Mouse (Mus musculus): Measurements from ENCODE around the gene Ngly1. TPM values are rescaled to one million over a fixed set of nuclear protein-coding genes. Genes with fewer than 3 reads are reported as not detected.

Gene Ngly1
- polyA plus RNA-seq, 1 experiment = 45.4 TPM

- H3K36me3 ChIP-seq (ENCODE audit: control insufficient read depth, insufficient read depth, low read length) = no peaks in the 10 kb centered on the region
- no peak overlapping the region for H3K27ac ChIP-seq (ENCODE audit: control insufficient read depth, insufficient read depth, low read length)
- TF ChIP-seq POLR2A (IDR thresholded peaks at IDR 0.05; ENCODE audit: control insufficient read depth, extremely low read depth, insufficient read depth, low read length, poor library complexity) = no peak
- TF ChIP-seq CTCF (IDR thresholded peaks at IDR 0.05; ENCODE audit: borderline replicate concordance, control insufficient read depth, extremely low read depth, insufficient read depth, low read length, poor library complexity) = no peak
- no peak for DNase-seq
- H3K4me3 ChIP-seq (ENCODE audit: control insufficient read depth, insufficient read depth, low read length) = no peak overlapping the region
- H3K27me3 ChIP-seq (ENCODE audit: control insufficient read depth, insufficient read depth, low read length) = no peaks in the 10 kb centered on the region
- 94% methylated on average over 2 of the region's 2 CpGs for WGBS
- H3K4me1 ChIP-seq (replicated peaks; ENCODE audit: control insufficient read depth, insufficient read depth, low read length) = no peaks in the 10 kb centered on the region
These were observed 19.7 kb upstream of the Ngly1 start for GRCm38 (mm10) chr14:16229395-16229794.

- Histone ChIP-seq H3K36me3 (ENCODE audit: control insufficient read depth, insufficient read depth, low read length) (no peaks in the 10 kb centered on the region), H3K4me3 (ENCODE audit: control insufficient read depth, insufficient read depth, low read length) (no peak overlapping the region), H3K27ac (ENCODE audit: control insufficient read depth, insufficient read depth, low read length) (no peak overlapping the region), H3K4me1 (replicated peaks; ENCODE audit: control insufficient read depth, insufficient read depth, low read length) (no peaks in the 10 kb centered on the region), H3K27me3 (ENCODE audit: control insufficient read depth, insufficient read depth, low read length) (no peaks in the 10 kb centered on the region)
- DNase-seq = no peak
- TF ChIP-seq POLR2A (IDR thresholded peaks at IDR 0.05; ENCODE audit: control insufficient read depth, extremely low read depth, insufficient read depth, low read length, poor library complexity) = no peak
These were observed 18.5 kb upstream of the Ngly1 start for GRCm38 (mm10) chr14:16230581-16230980.

- no peak for DNase-seq
- WGBS = 90% methylated on average over 1 of the region's 1 CpGs
- no peak for TF ChIP-seq CTCF (IDR thresholded peaks at IDR 0.05; ENCODE audit: borderline replicate concordance, control insufficient read depth, extremely low read depth, insufficient read depth, low read length, poor library complexity)
- no peak for TF ChIP-seq POLR2A (IDR thresholded peaks at IDR 0.05; ENCODE audit: control insufficient read depth, extremely low read depth, insufficient read depth, low read length, poor library complexity)
These were observed 15.6 kb upstream of the Ngly1 start for GRCm38 (mm10) chr14:16233515-16233914.

DNA sequence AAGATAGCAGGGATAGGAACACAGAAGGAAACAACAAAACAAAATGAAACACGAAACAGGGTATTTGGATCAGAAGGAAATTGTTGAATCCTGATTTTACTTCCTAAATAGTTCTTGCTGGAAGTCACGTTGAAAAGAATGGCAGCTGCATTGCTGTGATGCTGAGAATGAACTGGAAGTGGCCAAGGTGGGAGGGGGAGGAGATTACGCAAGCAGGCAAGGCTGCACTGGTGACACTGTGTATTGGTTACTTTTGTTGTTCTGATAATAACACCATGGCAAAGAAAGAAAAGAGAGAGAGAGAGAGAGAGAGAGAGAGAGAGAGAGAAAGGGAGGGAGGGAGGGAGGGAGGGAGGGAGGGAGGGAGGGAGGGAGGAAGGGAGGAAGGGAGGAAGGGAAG lies 12.6 kb upstream of the Ngly1 start:
- no peaks in the 10 kb centered on the region for H3K4me1 ChIP-seq (replicated peaks; ENCODE audit: control insufficient read depth, insufficient read depth, low read length)
- no peaks in the 10 kb centered on the region for H3K36me3 ChIP-seq (ENCODE audit: control insufficient read depth, insufficient read depth, low read length)
- WGBS = 88% methylated on average over 3 of the region's 3 CpGs
- no peak for DNase-seq
- H3K27me3 ChIP-seq (ENCODE audit: control insufficient read depth, insufficient read depth, low read length) = no peaks in the 10 kb centered on the region
- TF ChIP-seq CTCF (IDR thresholded peaks at IDR 0.05; ENCODE audit: borderline replicate concordance, control insufficient read depth, extremely low read depth, insufficient read depth, low read length, poor library complexity) (no peak), POLR2A (IDR thresholded peaks at IDR 0.05; ENCODE audit: control insufficient read depth, extremely low read depth, insufficient read depth, low read length, poor library complexity) (no peak)
- no peak overlapping the region for H3K4me3 ChIP-seq (ENCODE audit: control insufficient read depth, insufficient read depth, low read length)
- H3K27ac ChIP-seq (ENCODE audit: control insufficient read depth, insufficient read depth, low read length) = no peak overlapping the region

More at GRCm38 (mm10) chr14:16233515-16233914, 15.6 kb upstream of the Ngly1 start:
- Histone ChIP-seq H3K27me3 (ENCODE audit: control insufficient read depth, insufficient read depth, low read length) (no peaks in the 10 kb centered on the region), H3K27ac (ENCODE audit: control insufficient read depth, insufficient read depth, low read length) (no peak overlapping the region), H3K4me3 (ENCODE audit: control insufficient read depth, insufficient read depth, low read length) (no peak overlapping the region), H3K36me3 (ENCODE audit: control insufficient read depth, insufficient read depth, low read length) (no peaks in the 10 kb centered on the region), H3K4me1 (replicated peaks; ENCODE audit: control insufficient read depth, insufficient read depth, low read length) (no peaks in the 10 kb centered on the region)

DNA sequence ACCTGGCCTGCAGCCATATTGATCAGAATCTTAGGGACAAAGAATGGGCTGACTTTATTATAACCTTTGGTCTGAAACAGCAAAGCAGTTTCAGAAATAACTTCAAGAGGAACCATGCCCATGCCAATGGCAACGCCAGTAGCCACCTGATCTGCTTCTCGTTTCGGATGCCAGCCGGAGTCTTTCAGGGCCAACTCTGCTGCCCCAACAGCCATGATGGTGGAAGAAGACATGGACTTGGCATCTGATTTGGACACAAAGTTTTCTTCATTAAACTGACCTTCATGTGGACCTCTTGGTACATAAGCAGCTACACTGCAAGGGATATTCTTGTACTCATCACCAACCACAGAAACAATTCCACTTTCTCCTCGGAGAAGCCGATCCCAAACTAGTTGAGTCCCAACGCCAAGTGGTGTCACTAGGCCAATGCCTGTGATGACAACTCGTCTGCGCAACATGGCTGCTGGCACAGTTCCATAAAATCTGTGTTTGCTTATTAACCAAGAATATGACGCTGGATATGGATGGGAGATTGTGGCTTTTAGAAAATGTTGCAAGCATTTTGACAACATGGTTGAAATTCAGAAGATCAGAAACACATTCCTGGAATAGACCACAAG lies 6.8 kb upstream of the Ngly1 start:
- no peak for TF ChIP-seq POLR2A (IDR thresholded peaks at IDR 0.05; ENCODE audit: control insufficient read depth, extremely low read depth, insufficient read depth, low read length, poor library complexity)
- TF ChIP-seq CTCF (IDR thresholded peaks at IDR 0.05; ENCODE audit: borderline replicate concordance, control insufficient read depth, extremely low read depth, insufficient read depth, low read length, poor library complexity) = no peak
- no peak overlapping the region for H3K4me3 ChIP-seq (ENCODE audit: control insufficient read depth, insufficient read depth, low read length)
- WGBS = 97% methylated on average over 10 of the region's 10 CpGs
- no peak for DNase-seq
- no peaks in the 10 kb centered on the region for H3K36me3 ChIP-seq (ENCODE audit: control insufficient read depth, insufficient read depth, low read length)
- no peaks in the 10 kb centered on the region for H3K27me3 ChIP-seq (ENCODE audit: control insufficient read depth, insufficient read depth, low read length)
- H3K4me1 ChIP-seq (replicated peaks; ENCODE audit: control insufficient read depth, insufficient read depth, low read length) = peaks cover 4% of the 10 kb centered on the region
- no peak overlapping the region for H3K27ac ChIP-seq (ENCODE audit: control insufficient read depth, insufficient read depth, low read length)

DNA sequence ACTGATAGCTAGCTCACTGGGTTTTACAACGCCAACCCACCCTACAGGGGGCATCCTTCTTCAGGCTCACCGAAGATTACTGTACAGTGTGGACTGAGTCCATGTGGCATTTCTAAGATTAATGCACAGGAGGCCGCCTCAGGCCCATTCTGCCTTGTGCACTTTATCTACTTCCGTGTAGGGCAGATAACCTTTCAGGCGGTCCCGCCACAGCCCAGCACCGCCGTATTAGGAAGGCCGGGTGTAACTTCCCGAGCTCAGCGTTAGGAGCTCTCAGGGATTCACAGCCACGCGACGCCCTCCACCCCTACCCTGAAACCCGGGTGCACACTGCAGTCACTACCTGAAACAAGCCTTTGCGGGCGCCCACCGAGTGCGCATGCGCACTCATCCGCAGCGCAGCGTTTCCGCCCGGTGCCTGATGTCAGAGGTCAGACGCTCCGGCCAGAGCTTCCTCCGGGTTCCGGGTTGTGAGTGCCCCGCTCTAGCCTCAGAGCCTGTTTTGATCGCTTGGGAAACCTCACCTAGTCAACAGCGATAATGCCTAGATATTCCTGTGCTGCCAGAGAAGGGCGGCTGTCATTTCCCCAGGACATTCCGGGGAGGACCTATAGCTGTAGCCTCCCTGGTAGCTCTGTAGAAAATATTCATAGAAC lies 6.0 kb upstream of the Ngly1 start:
- TF ChIP-seq CTCF (IDR thresholded peaks at IDR 0.05; ENCODE audit: borderline replicate concordance, control insufficient read depth, extremely low read depth, insufficient read depth, low read length, poor library complexity) (peak; percentile 55; the same call in 1 of the 2 replicates), POLR2A (IDR thresholded peaks at IDR 0.05; ENCODE audit: control insufficient read depth, extremely low read depth, insufficient read depth, low read length, poor library complexity) (peak; percentile 91)
- peaks cover 4% of the 10 kb centered on the region for H3K4me1 ChIP-seq (replicated peaks; ENCODE audit: control insufficient read depth, insufficient read depth, low read length)
- peak overlapping the region; percentile 84 for H3K27ac ChIP-seq (ENCODE audit: control insufficient read depth, insufficient read depth, low read length)
- H3K4me3 ChIP-seq (ENCODE audit: control insufficient read depth, insufficient read depth, low read length) = peak overlapping the region; percentile 76
- no peaks in the 10 kb centered on the region for H3K36me3 ChIP-seq (ENCODE audit: control insufficient read depth, insufficient read depth, low read length)
- peak; percentile 89 for DNase-seq
- no peaks in the 10 kb centered on the region for H3K27me3 ChIP-seq (ENCODE audit: control insufficient read depth, insufficient read depth, low read length)
- 2% methylated on average over 34 of the region's 34 CpGs for WGBS

Data from thymus, adult 2 months (tissue).